Mouse (Mus musculus) gastrocnemius, adult 8-10 months (tissue): ENCODE data around the gene Sec16a. TPM values are rescaled to one million over a fixed set of nuclear protein-coding genes. Genes with fewer than 3 reads are reported as not detected.

ENCODE experiments used
- DNase-seq, 2 experiments: peaks; one replicate each; pipeline ENCODE4 v3.0.0; 2022; ENCODE audit warnings: low spot score in 2 of 2
- total RNA-seq, 4 experiments: library from RNA; stranded (reverse); gene quantifications; 2 replicates each; pipeline ENCODE4 v1.2.4; 2022

Gene Sec16a
- total RNA-seq, 4 experiments from 2014 or later: 22.2 to 26.6 (median 24.3) TPM

DNA sequence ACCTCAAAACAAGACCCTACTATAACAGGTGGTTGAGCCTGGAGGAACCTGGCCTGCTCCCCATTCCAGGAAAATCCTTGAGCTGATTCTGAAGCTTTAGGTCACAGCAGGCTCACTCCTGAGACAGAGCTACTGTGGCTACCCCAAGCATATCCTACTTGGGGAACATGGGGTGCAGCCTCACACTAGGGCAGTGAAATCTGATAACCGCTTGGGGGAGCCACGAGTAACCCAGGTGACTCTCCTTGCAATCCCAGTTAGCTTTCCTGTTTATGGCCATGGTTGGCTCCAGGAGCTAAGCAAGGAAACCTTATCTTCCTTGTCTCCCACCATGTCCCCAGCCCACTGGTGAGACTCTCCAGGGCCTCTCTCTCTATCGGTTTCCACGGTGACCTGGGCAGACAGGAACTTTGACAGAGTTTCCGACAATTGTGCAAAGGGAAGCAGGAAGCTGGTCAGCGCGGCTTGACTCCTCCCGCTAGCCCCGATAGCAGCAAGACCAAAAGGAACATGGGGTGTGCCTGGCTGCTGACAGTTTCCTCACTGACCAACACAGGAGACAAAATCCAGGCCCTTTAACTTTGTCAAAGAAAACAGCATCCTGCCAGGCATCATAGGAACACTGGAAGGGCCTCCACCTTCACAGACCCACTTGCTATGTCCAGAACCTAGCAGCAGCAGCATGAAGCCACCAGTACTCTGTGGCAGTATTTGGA lies 29.9 kb upstream of the Sec16a start:
- no peak for DNase-seq

DNA sequence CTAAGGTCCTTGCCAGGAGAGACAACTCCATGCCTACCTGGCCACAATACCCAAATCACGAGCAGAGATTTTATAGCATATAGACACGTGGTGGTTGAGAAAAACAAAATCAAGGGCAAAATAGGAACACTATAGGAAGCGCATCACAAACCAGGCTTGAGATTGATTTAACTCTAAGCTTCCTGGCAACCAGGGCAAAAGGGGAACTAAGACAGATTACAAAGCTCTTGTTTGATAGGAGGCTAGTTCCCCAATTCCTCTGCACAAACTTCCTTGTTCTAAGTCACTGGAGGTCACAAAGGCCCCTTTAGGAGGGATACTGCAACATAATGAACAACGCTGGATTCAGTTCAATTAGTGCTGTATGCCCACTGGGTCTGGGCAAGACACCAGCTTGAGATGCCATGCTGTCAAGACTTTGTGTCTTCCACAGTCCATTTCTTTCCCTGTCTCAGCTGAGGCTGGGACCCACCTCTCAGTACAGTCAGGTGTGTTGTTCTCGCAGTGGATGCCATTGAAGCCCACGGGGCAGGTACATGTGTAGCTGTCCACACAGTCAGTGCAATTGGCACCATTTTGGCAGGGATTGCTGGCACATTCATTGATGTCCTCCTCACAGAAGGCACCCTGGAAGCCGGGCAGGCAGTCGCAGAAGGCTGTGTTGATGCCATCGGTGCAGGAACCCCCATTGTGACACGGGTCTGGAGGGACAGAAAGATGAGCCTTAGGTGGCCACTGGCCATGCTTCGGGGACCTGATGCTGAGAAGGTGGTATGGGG lies 27.5 kb upstream of the Sec16a start:
- DNase-seq: no peak

DNA sequence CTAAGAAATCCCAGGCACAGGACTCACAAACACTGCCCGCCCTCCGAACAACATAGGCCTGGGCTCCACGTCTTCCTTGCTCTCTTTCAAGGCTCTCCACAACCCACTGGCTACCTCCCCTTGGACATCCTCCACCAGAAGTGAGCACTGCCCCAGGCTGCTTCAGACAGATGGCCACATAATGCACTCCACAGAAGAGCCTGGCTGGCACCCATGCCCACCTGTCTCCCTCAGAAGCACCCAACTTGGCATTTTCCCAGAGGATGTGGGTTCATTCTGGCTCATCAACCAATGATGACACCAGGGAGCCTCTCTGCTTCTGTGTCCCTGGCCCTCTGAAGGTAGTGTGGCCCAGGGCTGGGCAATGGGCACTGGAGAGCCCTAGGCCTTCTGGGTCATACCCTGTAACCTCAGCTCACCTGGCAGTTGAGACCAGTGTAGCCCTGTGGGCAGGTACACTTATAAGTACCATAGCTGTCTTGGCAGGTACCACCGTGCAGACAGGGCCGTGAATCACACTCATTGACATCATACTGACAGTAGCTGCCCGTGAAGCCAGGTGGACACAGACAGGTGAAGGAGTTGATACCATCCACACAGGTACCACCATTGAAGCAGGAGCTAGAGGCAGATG lies 26.8 kb upstream of the Sec16a start:
- no peak for DNase-seq

DNA sequence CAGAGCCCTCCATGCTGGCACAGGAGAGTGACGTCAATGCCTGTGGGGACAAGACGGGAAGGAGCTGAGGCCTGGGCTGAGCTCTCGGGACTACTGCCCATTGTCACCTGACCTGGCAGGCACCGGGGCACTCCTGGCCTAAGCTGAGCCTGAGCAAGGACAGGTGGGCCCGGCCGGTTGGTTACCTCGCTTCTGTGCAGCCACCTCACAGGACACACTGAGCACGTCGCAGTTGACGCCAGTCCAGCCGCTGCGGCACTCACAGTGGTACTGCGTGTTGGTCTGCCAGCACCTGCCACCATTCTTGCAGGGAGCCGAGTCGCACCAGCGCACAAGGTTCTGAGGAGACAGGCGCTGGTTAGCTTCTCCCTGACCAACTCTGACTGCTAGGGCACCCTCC lies 26.0 kb upstream of the Sec16a start:
- DNase-seq: no peak

DNA sequence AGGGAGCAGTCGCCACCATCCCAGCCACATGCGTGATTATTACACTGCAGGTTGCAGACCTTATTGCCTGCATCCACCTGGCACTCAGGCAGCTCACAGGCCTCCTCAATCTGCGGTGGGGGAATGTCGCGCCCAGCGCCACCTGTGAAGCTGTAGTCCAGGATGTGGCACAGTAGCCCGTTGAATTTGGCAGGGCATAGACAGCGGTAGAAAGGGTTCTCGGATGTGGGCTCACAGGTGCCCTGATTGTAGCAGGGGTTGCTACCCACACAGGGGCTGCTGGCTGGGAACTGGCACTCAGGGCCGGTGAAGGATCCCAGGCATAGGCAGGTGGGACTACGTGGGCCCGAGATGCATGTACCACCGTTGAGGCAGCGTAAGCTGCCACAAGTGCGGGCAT lies 23.4 kb upstream of the Sec16a start:
- no peak for DNase-seq

DNA sequence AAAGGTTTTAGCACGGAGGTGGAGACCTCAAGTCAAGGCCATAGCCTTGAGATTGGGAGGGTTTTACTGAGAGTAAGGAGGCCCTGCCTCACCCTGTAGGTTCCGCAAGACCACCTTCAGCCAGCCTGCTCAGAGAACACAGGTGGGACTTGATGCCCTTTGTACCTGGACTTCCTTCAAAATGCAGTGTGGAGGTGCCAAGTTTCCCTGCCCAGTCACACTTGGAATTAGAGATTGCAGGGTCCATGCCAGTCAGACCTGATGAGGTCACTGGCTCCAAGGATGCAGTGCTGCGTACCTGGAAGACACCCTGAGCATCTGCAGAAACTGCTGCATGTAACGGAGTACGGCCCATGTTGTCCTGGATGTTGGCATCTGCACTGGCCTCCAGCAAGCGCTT lies 18.4 kb upstream of the Sec16a start:
- DNase-seq: no peak

DNA sequence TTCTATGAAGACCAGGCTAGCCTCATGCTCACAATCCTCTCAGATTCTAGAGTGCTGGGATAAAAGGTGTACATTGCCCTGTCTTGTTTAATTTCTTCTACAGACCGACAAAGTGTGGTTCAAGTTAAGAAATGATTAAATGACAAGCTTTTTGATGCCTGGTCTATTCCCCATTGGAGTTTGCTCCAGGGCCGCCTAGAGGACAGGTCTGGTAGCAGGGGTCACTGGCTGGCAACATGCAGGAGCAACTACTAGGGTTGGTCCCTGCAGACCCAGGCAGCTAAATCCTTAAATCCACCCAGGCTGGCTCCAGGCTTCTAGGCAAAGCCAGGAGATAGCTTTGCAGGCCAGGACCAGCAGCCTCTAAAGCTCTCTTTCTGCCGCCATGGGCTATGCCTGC lies 18.0 kb upstream of the Sec16a start:
- no peak for DNase-seq

DNA sequence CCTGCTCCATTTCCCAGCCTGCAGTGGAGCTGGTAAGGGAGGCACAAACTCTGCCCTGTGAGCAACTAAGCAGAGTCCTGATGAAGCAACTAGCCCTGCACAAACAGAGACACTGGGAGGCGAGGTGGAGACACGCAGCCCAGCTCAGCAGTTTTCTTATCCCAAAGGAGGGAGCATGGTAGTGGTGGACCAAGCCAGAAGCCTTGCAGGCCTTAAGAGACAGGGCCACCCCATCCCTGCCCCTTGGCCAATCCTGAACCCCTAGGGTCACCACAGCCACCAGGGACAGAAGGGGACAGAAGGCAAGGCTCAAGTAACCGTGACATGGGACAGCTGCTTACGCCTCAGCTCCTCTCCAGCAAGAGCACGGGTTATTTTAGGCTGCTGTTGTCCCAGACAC lies 16.7 kb upstream of the Sec16a start:
- DNase-seq: no peak

DNA sequence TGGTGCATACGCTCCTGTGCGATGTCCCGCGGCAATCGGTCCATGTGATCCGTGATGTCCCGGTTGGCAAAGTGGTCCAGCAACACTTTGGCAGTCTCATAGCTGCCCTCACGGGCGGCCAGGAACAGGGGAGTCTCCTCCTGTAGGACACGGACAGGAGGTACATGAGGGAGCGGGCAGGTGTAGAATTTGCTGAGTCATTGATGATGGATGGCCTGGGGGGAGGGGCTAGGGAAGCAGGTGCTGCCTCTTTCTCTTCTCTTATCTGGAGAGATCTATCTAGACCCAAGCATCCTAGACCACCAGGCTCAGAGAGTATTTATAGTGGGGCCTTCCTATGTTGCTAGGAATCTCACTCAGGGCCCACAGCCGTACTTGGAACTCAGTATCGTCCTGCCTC lies 15.8 kb upstream of the Sec16a start:
- no peak for DNase-seq

DNA sequence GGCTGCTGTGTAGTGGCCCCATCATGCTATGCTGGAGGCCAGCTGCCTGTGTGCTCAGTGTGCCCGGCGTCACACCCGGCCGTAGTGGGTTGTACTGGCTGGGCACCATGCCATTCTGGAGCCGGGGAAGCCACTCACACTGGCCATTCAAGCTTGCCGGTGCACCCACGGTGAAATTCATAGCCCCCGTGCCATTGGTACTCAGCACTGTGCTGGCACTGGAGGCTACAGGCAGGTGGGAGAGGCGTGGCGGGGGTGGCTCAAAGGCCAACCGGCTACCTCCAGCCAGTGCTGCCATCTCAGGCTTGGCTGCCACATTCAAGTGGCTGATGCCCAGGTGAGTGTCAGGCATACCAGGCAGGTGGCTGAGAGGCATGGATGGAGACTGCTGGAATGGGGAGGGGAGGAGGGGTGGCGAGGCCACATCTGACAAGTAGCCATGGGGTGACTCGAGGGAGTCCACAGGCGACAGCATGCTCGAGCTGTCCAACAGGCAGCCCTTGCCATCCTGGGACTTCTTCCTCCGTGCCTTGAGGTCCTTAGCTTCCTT lies 15.2 kb upstream of the Sec16a start:
- no peak for DNase-seq

DNA sequence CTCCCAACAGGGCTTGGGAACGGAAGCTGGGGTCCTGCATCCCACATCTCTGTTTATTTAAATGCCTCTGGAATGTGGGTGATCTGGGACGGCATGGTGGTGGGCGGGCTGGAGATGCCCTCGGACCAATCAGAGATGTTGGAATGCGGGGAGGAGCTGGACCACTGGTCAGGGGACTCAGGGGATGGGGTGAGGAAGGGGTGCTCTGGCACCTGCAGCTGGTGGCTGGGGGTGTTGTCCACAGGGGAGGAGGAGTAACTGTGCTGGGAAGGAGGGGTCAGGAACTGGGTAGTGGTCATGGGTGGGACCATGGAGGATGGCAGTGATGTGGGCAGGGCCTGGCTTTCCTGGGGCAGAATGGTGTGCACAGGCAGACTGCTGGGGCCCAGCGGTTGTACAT lies 14.5 kb upstream of the Sec16a start:
- DNase-seq: no peak

DNA sequence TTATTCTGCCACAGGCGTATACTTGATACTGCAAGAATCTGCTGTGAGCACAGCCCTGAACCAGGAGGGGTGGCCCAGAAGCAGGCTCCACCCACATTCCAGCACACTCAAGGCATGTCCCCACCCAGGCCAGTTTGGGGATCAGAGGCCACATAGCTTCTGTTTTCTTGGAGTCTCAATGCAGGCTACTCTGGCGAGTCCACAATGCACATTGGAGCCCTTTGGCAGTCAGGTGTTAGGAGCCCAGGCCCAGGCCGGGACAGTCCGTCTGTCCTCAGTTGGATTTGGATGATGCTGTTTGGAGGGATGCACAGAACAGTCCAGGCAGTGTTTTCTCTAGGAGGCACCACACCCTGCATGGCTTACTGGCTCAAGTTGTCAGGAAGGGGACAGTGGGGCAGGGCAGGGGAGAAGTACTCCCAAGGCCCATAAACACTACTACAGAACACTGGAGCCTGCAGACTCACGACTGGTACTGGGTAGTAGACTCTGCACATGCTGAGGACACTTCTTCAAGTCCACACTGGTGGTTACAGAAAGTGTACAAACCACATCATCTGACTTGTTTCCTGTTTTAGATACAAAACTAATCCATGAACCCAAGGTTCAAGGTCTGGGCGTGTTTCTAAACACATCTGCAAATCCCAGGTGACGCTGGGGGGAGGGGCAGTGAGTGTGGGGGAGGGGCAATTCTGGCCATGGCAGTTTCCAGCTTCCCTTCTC lies 13.5 kb upstream of the Sec16a start:
- peak; percentile 35 to 51 for DNase-seq

DNA sequence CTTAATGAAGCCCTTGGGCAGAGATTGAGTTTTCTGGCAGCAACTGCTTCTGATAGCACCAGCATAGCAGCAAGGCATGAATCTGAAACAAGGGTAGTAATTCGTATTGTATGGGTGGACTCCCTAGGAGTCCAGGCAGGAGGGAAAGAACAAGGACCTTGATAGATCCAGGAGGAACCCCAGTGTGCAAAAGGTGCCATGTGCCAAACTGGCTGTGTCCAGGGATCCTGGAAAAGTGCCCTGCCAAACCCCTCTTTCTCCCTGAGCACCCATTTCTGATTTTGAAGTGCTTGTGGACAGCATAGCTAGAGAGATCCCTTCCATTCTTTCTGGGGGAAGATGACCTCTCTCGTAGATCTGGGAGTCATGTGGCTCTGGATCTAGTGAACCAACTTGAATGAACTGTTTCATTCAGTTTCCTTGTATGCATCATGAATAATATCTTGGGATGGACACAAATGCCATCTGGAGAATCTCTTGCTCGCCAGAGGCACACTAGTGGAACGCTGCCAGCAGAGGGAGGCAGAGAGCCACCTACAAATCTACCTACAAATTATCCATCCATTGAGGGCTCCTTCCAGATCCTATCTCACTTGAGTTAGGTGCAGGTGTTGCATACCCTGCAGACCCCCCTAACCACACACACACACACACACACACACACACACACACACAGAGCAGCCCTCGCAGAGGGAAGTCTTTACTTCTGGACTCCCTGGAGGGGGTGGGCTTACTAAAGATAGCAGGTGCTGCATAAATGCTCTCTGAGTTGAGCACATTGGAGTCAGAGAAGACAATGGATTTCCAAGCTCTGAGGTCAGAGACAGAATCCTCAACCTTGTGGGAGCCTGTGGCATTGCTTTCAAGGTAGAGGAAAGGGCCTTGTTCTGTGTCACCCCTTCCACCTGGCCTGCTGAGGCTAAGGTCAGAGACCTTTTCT lies 4.4 kb upstream of the Sec16a start:
- peak; percentile 51 to 58 for DNase-seq

DNA sequence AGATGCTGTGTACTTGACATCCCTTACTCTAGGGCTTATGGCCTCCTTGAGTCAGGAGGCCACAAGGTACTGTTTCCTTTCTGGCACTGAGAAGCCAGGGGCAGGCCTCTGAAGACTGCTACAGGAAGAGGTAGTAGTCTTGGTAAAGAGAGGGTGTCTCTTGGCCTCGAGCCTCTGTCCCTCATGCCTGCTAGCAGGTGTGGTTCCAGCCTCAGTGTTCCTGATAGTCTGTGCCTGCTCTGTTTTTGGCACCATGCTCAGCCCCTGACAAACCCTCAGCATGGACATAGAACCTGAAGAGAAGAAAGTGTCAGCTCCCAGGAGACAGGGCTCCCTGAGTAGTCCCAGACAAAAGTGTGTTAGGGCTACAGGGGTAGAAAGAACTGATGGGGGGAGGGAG lies 2.4 kb upstream of the Sec16a start:
- no peak for DNase-seq

DNA sequence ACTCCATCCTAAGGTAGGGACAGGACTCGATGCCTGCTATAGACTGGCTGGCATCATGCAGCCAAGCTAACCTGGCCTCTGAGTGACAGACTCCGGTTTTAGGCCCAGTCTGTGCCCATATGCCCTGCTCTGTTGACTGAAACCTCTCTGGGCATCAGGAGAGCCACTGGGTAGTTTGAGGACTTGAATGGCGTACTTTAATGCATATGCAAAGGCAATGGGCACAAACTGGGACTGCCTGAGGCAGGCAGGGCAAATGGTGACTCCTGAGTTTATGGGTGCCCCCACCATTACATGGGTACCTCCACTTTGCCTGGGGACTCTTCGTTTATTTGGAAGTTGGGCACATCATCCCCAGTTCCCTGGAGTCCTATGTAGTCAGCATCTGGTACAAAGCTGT lies 1.7 kb upstream of the Sec16a start:
- DNase-seq: no peak

DNA sequence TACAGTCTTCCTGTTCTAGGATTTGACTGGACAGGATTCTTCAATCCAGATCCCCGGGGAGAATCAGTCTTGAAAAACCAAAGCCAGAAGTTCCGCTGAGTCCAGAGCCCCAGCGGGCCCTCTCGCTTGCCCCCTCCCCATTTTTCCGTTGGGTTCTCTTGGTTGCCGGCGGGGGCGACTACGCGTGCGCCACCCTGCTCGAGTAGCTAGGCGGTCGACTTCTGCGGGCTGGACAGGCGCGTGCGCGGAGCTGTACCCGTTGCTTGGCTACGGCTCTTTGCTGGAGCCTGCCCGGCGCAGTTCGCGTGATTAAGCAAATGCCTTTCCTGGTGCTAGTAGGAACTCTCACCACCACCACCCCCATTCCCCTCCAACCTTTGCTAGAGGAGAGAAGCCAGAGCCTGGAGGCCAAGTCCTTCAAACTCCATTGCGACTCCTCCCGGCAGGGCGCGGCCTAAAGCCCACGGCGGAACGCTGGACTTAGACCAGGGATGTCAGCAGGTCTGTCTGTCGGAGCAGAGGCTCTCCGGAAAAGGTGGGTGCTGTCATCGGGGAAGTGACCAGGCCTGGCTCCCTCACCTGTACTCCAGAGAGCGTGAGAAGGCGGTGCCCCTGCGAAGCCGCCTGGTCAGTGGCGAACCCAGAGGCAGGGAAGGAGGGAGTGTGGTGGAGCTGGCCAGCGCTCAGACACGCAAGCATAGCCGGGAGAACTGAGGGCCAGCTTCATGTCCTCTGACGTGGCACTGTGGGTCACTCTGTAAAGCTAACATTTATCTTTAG lies 840 bp upstream of the Sec16a start:
- DNase-seq: peak in 1 of 2 experiments; percentile 93

DNA sequence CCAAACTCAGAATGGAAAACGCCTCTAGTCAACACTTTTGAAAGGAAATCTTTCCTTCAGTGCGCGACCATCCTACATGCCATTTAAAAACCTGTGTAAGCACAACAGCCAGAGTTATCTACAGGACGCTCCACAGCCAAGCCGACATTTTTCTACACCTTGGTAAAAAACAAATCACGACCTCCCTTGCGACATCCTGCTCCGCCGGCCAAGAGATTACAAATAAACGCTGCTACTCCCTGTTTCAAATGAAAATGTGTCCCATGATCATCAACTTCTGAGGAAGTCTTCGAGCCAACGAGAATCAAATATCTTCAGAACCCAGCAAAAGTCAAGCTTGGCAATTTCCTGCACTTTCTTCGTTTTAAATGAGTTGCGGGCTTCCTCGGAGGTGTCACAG lies 648 bp downstream of the Sec16a start:
- DNase-seq: no peak

DNA sequence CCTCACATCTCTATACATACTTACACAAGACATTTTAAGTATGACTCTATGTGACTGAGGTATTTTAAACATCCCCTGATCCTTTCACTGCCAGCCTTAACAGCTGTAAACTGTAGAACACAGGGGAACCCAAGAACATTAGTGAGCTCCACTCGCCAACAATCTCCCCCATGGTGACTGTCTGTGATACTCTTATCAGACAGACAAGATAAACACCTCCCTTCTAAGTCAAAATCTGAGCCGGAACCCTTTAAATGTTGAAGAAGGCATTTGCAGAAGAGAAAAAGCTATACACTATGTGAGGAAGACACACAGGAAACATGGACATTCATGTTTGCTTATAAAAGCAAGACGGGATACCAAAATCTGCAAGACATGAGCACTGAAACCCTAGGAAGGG lies 1.1 kb downstream of the Sec16a start:
- no peak for DNase-seq

DNA sequence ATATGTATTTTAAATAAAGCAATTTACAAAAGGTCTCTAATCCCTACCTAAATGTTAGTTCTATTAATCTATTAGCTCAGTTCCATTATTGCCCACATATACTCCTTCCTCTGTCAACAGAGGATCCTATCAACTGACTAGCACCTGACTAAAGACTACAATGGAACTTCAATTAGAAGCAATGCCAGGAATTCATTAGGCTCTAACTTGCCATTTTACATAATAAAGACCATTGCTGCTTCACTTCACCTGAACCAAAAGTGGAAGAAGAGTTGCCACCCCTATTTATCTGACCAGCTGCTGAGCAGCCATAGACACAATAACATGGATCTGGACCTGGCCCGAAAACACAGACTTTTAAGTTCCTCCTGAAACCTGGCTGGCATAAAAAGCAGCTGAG lies 2.2 kb downstream of the Sec16a start:
- DNase-seq: no peak

DNA sequence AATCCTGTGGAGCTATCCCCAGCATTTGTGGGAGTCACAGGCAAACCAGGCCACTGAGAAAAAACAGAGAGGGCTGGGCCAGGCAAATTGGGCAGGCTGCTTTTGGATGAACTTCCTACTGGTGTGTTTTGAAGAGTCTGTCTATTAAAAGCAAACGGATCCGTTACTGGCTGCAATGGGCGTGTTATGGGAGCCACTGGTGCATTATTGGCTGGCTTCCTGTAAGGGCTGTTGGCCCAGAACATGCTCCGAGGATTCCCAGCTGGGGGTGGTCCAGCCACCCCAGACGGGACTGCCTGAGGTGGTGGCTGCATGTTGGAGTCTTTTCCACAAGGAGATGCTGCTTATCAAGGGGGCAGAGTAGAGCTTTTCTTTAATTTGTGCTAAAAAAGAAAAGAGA lies 3.3 kb downstream of the Sec16a start:
- DNase-seq: peak; percentile 44 to 66
